Mouse (Mus musculus): Measurements from ENCODE around the gene Cops4. TPM values are rescaled to one million over a fixed set of nuclear protein-coding genes. Genes with fewer than 3 reads are reported as not detected.

Cops4 gene
- 117 and 166 TPM in 2 replicates for total RNA-seq (2017)

DNA sequence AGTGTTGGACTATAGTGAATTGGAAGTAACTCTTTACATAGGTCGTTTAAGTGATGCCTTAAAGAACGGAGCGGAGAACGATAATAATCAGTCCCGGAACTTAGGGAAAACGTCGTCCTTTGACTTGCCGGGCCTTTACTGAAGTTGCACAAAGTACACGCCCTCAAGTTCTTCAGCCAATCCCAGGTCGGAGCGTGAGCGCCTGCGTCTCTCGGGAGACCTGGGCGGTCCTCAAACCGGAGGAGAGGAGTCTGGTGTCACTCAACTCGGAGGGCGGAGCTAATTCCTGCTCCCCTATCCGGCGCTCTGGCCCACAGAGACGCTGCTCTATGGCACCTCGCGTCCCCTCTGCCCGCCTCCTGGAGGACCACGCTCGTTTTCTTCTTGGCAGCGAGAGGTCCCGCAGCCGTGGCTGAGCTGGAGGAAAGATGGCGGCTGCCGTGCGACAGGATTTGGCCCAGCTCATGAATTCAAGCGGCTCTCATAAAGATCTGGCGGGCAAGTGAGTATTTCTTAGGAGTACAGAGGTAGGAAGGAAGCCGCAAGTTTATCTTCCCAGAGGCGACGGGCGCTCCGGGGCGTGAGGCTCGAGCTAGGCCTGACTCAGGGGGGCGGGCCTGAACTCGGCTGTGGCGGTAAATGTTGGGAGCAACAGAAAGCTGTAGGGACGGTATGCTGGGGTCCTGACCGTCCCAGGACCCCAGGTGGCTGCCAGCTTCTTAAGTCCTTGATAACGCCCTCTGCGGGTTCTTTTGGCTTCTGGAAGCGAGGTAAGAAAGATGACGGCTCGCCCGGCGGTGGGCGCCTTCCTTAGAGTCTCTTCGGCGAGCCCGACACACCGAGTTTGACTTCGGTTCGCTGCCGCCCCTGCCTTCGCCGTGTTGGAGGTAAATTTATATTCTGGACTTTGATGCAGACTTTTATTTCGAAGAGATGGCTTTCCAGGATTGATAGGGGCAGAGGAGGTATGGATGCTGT, at the start of gene Cops4:
TSS of gene Cops4 (plus strand) at position 261 of the 978 bp plus-strand sequence.
- ATAC-seq (replicated peaks in 1 of 2; ENCODE audit: insufficient read depth in 1 of 2, low FRiP score in 2 of 2, low TSS enrichment in 1 of 2, low read depth in 1 of 2, poor library complexity in 2 of 2, severe bottlenecking in 2 of 2): peak; percentile 99 to 100

DNA sequence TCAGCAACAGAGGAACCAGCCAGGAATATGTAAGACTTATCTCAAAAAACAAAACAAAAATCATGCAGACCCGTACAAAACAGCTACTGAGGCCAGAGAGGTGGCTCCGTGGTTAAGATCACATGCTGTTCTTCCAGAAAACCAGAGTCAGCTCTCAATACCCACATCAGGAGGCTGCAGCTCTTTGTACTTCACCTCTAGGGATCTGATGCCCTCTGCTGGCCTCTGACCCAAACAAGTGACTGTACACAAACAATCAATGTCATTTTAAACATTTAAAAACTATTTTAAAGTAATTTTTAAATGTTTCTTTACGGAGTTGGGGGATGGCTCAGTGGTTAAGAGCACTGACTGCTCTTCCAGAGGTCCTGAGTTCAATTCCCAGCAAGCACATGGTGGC, 41.8 kb upstream of the Cops4 start:
- peak; percentile 37 to 48; a peak in 2 of 4 replicates for ATAC-seq (replicated peaks in 1 of 2; ENCODE audit: insufficient read depth in 1 of 2, low FRiP score in 2 of 2, low TSS enrichment in 1 of 2, low read depth in 1 of 2, poor library complexity in 2 of 2, severe bottlenecking in 2 of 2)

GRCm38 (mm10) chr5:100477604-100478003, 40.5 kb upstream of the Cops4 start:
- peak; percentile 32 to 69; a peak in 3 of 4 replicates for ATAC-seq (replicated peaks in 1 of 2; ENCODE audit: insufficient read depth in 1 of 2, low FRiP score in 2 of 2, low TSS enrichment in 1 of 2, low read depth in 1 of 2, poor library complexity in 2 of 2, severe bottlenecking in 2 of 2)

DNA sequence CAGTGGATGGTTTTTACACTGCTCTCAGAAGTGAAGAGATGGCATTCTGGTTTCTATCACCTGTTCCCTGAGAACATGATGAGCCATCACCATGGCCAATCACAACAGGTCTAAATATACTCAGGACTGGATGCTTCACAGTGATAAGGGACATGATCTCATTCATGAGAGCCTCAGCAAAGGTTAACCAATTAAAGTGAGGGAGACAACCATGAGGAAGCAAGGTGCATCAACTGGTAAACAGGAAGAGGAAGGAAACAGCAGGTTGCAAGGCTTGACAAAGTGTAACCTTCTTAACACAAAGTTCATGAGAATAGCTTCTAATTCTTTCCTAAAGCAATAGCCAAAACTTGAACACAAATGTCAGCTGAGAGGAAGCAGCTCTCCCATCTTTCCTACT, 34.5 kb upstream of the Cops4 start:
- no peak for ATAC-seq (replicated peaks in 1 of 2; ENCODE audit: insufficient read depth in 1 of 2, low FRiP score in 2 of 2, low TSS enrichment in 1 of 2, low read depth in 1 of 2, poor library complexity in 2 of 2, severe bottlenecking in 2 of 2)

- ATAC-seq (replicated peaks in 1 of 2; ENCODE audit: insufficient read depth in 1 of 2, low FRiP score in 2 of 2, low TSS enrichment in 1 of 2, low read depth in 1 of 2, poor library complexity in 2 of 2, severe bottlenecking in 2 of 2): peak; percentile 74 to 78
Observed at GRCm38 (mm10) chr5:100487120-100487519, 31.0 kb upstream of the Cops4 start.

DNA sequence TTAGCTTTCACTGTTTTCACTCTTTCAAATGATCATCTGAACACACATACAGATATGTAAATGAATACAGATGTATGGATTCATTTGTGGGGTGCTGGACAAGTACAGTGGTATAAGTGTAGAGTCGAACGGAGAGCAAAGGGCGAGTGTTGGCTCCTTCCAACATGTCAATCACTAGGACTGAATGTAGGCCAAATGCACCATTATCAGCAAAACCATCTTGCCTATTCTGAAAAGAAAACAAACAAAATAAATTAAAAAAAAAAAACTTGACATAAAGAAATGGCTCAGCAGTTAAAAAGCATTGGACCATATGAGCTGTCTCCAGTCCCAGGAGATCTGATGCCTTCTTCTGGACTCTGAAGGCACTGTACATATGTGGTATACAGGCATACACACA, 29.9 kb upstream of the Cops4 start:
- no peak for ATAC-seq (replicated peaks in 1 of 2; ENCODE audit: insufficient read depth in 1 of 2, low FRiP score in 2 of 2, low TSS enrichment in 1 of 2, low read depth in 1 of 2, poor library complexity in 2 of 2, severe bottlenecking in 2 of 2)

DNA sequence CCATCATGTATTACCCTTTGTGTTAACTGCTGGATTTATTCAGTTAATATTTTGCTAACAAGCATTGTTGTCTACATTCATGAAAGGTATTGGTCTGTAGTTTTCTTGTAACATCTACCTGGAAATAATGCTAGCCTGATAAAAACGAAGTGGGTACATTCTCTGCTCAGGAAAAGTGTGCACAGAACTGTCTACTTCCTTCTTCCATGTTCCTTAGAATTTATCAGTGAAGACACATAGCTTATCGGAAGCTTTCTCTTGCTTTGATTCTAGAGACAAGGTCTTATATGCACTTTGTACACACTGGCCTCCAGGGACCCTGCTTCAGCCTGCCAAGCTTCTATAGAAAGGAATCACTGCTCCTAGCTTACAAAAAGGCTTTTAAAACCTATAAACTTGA, 28.8 kb upstream of the Cops4 start:
- ATAC-seq (replicated peaks in 1 of 2; ENCODE audit: insufficient read depth in 1 of 2, low FRiP score in 2 of 2, low TSS enrichment in 1 of 2, low read depth in 1 of 2, poor library complexity in 2 of 2, severe bottlenecking in 2 of 2): no peak

GRCm38 (mm10) chr5:100491704-100492103, 26.4 kb upstream of the Cops4 start:
- no peak for ATAC-seq (replicated peaks in 1 of 2; ENCODE audit: insufficient read depth in 1 of 2, low FRiP score in 2 of 2, low TSS enrichment in 1 of 2, low read depth in 1 of 2, poor library complexity in 2 of 2, severe bottlenecking in 2 of 2)

- peak; percentile 74 to 82 for ATAC-seq (replicated peaks in 1 of 2; ENCODE audit: insufficient read depth in 1 of 2, low FRiP score in 2 of 2, low TSS enrichment in 1 of 2, low read depth in 1 of 2, poor library complexity in 2 of 2, severe bottlenecking in 2 of 2)
Observed at GRCm38 (mm10) chr5:100498436-100499180, 19.5 kb upstream of the Cops4 start.

GRCm38 (mm10) chr5:100499243-100499642, 18.9 kb upstream of the Cops4 start:
- no peak for ATAC-seq (replicated peaks in 1 of 2; ENCODE audit: insufficient read depth in 1 of 2, low FRiP score in 2 of 2, low TSS enrichment in 1 of 2, low read depth in 1 of 2, poor library complexity in 2 of 2, severe bottlenecking in 2 of 2)

GRCm38 (mm10) chr5:100499831-100500304, 18.2 kb upstream of the Cops4 start:
- ATAC-seq (replicated peaks in 1 of 2; ENCODE audit: insufficient read depth in 1 of 2, low FRiP score in 2 of 2, low TSS enrichment in 1 of 2, low read depth in 1 of 2, poor library complexity in 2 of 2, severe bottlenecking in 2 of 2): peak; percentile 23 to 42

GRCm38 (mm10) chr5:100500458-100500961, 17.6 kb upstream of the Cops4 start, which contains the start of gene Lin54:
Gene Lin54, minus strand, starts transcription at chr5:100500639.
- peak; percentile 63 to 75 for ATAC-seq (replicated peaks in 1 of 2; ENCODE audit: insufficient read depth in 1 of 2, low FRiP score in 2 of 2, low TSS enrichment in 1 of 2, low read depth in 1 of 2, poor library complexity in 2 of 2, severe bottlenecking in 2 of 2)

- ATAC-seq (replicated peaks in 1 of 2; ENCODE audit: insufficient read depth in 1 of 2, low FRiP score in 2 of 2, low TSS enrichment in 1 of 2, low read depth in 1 of 2, poor library complexity in 2 of 2, severe bottlenecking in 2 of 2): no peak
Observed at GRCm38 (mm10) chr5:100501267-100501666, 16.8 kb upstream of the Cops4 start.

GRCm38 (mm10) chr5:100509247-100509646, 8.9 kb upstream of the Cops4 start:
- ATAC-seq (replicated peaks in 1 of 2; ENCODE audit: insufficient read depth in 1 of 2, low FRiP score in 2 of 2, low TSS enrichment in 1 of 2, low read depth in 1 of 2, poor library complexity in 2 of 2, severe bottlenecking in 2 of 2): peak; percentile 82 to 88

DNA sequence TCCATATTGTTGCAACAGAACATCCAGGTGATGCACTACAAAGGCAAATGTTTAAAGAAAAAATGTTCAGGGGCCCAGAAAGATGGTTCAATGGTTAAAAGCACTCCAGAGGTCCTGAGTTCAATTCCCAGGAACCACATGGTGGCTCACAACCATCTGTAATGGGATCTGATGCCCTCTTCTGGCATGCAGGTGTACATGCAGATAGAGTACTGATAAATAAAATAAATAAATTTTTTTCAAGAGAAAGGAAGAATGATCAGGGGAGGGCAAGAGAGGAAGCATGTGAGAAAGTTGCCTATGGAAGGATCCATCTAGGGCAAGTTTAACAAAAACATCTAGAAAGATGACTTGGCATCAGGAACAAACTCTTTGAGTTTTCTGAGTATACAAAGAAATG, 5.5 kb upstream of the Cops4 start:
- no peak for ATAC-seq (replicated peaks in 1 of 2; ENCODE audit: insufficient read depth in 1 of 2, low FRiP score in 2 of 2, low TSS enrichment in 1 of 2, low read depth in 1 of 2, poor library complexity in 2 of 2, severe bottlenecking in 2 of 2)

DNA sequence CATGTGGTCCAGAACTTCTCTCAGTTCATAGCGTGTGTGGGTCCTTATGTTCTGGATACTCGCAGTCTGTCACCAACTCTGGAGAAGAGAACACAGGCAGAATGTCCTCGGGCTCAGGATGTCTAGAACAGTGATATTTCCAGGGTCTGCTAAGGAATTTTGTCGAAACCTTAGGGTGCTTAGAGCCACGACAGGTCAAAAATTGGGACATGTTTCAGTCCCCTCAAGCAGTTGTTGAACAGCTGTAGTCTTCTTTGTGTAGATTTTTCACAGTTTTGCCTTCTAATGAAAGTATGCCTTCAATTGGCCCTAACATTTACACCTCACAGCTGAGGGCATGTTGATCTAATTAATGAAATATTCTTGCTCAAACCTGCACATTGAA, 910 bp downstream of the Cops4 start:
- no peak for ATAC-seq (replicated peaks in 1 of 2; ENCODE audit: insufficient read depth in 1 of 2, low FRiP score in 2 of 2, low TSS enrichment in 1 of 2, low read depth in 1 of 2, poor library complexity in 2 of 2, severe bottlenecking in 2 of 2)

- ATAC-seq (replicated peaks in 1 of 2; ENCODE audit: insufficient read depth in 1 of 2, low FRiP score in 2 of 2, low TSS enrichment in 1 of 2, low read depth in 1 of 2, poor library complexity in 2 of 2, severe bottlenecking in 2 of 2): no peak
Observed at GRCm38 (mm10) chr5:100520223-100520622, 2.1 kb downstream of the Cops4 start.

DNA sequence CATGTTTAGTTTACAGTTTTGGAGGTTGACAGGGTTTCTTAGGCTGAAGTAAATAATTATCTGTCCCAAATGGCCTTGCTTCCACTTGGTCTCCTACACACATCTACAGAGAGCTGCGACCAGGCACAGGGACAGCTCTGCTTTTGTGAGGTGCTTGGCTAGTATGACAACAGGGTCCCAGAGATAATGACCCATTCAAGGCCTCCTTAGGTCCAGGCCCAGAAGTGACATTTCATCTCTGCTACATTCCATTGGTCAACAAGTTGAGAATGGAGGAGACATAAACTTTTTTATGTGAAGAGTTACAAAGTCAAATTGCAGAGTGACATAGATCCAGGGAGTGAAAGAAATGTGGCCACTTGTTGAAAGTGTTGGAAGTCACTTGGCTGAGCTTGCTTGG, 5.2 kb downstream of the Cops4 start:
- ATAC-seq (replicated peaks in 1 of 2; ENCODE audit: insufficient read depth in 1 of 2, low FRiP score in 2 of 2, low TSS enrichment in 1 of 2, low read depth in 1 of 2, poor library complexity in 2 of 2, severe bottlenecking in 2 of 2): no peak
